Mouse (Mus musculus) lung, adult 2 months (tissue): ENCODE data around the gene Dok1. TPM values are rescaled to one million over a fixed set of nuclear protein-coding genes. Genes with fewer than 3 reads are reported as not detected.

Experiments used
- DNase-seq: peaks from one replicate; pipeline ENCODE4 v3.0.0; 2022
- H3K4me1 ChIP-seq: fragments of 200-500 bp; 2 replicates; pipeline ENCODE4 v1.6.1; 2011; ENCODE audit warnings: low read length; ENCODE audit not compliant: control insufficient read depth, insufficient read depth
- H3K4me3 ChIP-seq: fragments of 200-500 bp; replicated peaks from 2 replicates; pipeline ENCODE3; 2011; ENCODE audit warnings: low read depth, mild to moderate bottlenecking, control low read depth, low read length; ENCODE audit errors: extremely low read depth
- CTCF ChIP-seq: fragments of 200-500 bp; IDR thresholded peaks from 2 replicates; pipeline ENCODE4 v1.5.1; 2011; ENCODE audit warnings: mild to moderate bottlenecking, low read length, control low read depth; ENCODE audit not compliant: insufficient read depth
- POLR2A ChIP-seq: fragments of 200-500 bp; IDR thresholded peaks from 2 replicates; pipeline ENCODE4 v1.6.1; 2011; ENCODE audit warnings: low read depth, mild to moderate bottlenecking, control low read depth, low read length, borderline replicate concordance; ENCODE audit errors: extremely low read depth
- WGBS: fragments of 180-500 bp; shearing (Covaris S2); methylation state at CpG from one replicate; pipeline ENCODE4 v1.1.7; 2018; 5-methylcytosine and 5-hydroxymethylcytosine counted together
- polyA plus RNA-seq: library from polyadenylated mRNA; depleted of rRNA; stranded (reverse); fragments of >200 nt; gene quantifications from 2 replicates; pipeline ENCODE4 v1.2.3, GENCODE M21; 2012; rRNA removed

Gene Dok1
- polyA plus RNA-seq, 1 experiment: 15.1 TPM

DNA sequence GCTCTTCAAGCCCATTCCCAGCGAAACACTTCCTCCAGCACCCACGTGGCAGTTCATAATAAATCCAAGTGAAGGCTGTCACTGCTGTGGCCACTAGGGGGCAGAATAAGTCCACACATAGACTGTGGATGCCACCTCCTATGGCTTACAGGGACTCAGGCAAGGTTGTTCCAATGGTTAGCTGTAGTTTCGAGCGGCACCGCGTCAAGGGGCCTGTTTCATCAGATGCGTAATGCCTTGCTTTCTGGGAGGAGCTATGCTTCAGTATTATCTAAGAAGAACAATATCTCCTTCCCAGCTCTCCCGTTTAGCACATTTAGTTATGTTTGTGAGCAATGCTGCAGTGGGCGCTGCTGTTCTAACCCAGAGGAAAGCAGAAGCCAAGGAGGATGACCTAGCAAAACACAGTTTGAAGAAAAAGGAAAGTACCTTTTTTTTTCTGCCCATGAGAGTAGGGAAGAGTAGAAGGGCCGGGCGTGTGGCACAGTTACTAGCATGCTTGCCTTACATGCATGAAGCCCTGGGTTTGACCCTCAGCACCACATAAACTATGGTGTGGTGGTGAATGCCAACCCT lies 36.4 kb downstream of the Dok1 start:
- DNase-seq: peak; percentile 86
- WGBS: 4% methylated on average over 11 of the region's 11 CpGs

DNA sequence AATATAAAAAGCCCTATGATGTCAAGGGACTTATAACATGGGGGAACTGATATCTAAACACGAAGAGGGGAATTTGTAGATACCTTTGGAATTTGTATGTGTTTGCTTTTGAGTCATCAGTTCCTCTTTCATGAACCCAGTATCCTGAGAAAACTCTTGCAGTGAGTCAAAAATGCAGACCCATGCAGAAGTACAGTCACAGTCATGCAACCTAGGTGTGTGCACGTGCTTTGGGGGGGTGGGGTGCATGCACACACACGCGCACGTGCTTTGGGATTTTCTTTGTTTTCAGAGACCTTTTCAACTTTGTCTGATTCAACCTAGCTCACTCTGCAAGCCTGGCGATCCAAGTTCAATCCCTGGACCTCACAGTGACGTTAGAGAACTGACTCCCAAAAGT lies 38.9 kb downstream of the Dok1 start:
- 67% methylated on average over 7 of the region's 7 CpGs for WGBS
- no peak for TF ChIP-seq POLR2A
- TF ChIP-seq CTCF: no peak
- peaks cover 9% of the 10 kb centered on the region for H3K4me1 ChIP-seq
- no peak for DNase-seq
- no peak overlapping the region for H3K4me3 ChIP-seq

More for the DNA sequence above, 36.4 kb downstream of the Dok1 start:
- TF ChIP-seq POLR2A (no peak), CTCF (peak; percentile 89)
- peak overlapping the region; percentile 7 for H3K4me3 ChIP-seq
- H3K4me1 ChIP-seq: peaks cover 9% of the 10 kb centered on the region

DNA sequence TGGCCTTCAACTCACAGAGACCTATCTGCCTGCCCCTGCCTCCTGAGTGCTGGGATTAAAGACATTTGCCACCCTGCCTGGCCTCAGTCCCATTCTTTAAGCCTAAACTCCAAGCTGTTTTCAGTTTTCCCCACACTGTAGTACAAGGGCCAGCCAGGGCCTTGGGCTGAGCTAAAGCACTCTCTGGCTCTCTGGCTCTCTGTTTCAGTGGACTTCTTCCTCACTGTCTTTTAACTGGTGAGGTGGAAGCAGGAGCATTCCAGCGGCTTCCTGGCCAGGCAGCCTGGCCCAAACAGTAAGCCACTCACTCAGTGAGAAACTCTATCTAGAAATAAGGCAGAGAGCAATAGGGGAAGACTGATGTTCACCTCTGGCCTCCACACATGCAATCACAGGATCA lies 39.6 kb downstream of the Dok1 start:
- Histone ChIP-seq H3K4me3 (no peak overlapping the region), H3K4me1 (peaks cover 9% of the 10 kb centered on the region)
- no peak for TF ChIP-seq CTCF
- no peak for TF ChIP-seq POLR2A
- WGBS: 44% methylated on average over 1 of the region's 1 CpGs
- no peak for DNase-seq

DNA sequence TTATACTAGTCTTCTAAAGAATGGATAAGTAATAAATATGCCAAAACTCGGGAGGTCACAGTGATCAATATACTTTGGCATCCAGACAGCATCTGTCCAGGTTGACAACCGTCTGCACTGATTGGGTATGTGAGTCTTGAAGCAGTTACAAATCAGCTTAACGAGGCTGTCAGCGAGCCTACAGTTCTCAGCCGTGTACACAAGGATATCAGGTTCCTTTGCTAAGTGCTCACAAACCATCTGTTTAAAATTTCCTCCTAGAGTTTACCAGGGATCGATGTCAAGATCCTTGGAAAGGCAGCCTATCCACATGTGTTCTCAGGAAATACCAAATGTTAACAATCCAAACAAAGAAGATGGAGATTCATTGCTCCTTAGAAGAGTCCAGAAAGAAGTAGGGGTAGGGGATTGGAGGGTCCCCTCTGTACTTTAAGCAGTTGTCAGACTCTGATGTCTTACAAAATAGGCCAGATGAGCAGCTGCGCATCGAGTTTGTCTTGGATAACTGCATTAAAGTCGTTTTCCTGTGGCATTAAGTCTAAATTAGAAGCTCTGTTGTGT lies 45.8 kb downstream of the Dok1 start:
- Histone ChIP-seq H3K4me1 (no peaks in the 10 kb centered on the region), H3K4me3 (no peak overlapping the region)
- 31% methylated on average over 9 of the region's 9 CpGs for WGBS
- no peak for DNase-seq
- TF ChIP-seq POLR2A: no peak
- TF ChIP-seq CTCF: no peak

Other genes with a start within 250 kb of the Dok1 start
- gene Sema4f, start 93.7 kb downstream of the Dok1 start, polyA plus RNA-seq: 15.3 and 18.3 TPM in 2 replicates
- 2.3 and 3.5 TPM in 2 replicates for gene M1ap, start 86.6 kb downstream of the Dok1 start, polyA plus RNA-seq
- 6.7 and 8.5 TPM in 2 replicates for gene Loxl3, start 702 bp upstream of the Dok1 start, polyA plus RNA-seq
- gene Aup1, start 21.1 kb upstream of the Dok1 start, polyA plus RNA-seq: 389 and 538 TPM in 2 replicates
- 47.7 and 49.3 TPM in 2 replicates for gene Htra2, start 21.8 kb upstream of the Dok1 start, polyA plus RNA-seq
- gene Dqx1, start 24.4 kb upstream of the Dok1 start, polyA plus RNA-seq: 3.6 and 4.3 TPM in 2 replicates
- gene Tlx2, start 36.8 kb upstream of the Dok1 start, polyA plus RNA-seq: 0.09 and 0.22 TPM in 2 replicates
- 11.0 and 18.5 TPM in 2 replicates for gene Pcgf1, start 44.4 kb upstream of the Dok1 start, polyA plus RNA-seq
- 4.6 and 9.7 TPM in 2 replicates for gene Lbx2, start 52.9 kb upstream of the Dok1 start, polyA plus RNA-seq
- gene Ccdc142, start 68.1 kb upstream of the Dok1 start, polyA plus RNA-seq: 10.2 TPM in 2 replicates
- 5.4 and 5.5 TPM in 2 replicates for gene Gm42688, start 68.1 kb upstream of the Dok1 start, polyA plus RNA-seq
- 60.3 and 68.7 TPM in 2 replicates for gene Mrpl53, start 75.6 kb upstream of the Dok1 start, polyA plus RNA-seq
- gene Mogs, start 82.0 kb upstream of the Dok1 start, polyA plus RNA-seq: 40.6 and 44.1 TPM in 2 replicates
- gene Wbp1, start 88.1 kb upstream of the Dok1 start, polyA plus RNA-seq: 174 and 211 TPM in 2 replicates
- 37.0 and 63.4 TPM in 2 replicates for gene Ino80b, start 92.0 kb upstream of the Dok1 start, polyA plus RNA-seq
- gene Rtkn, start 102.0 kb upstream of the Dok1 start, polyA plus RNA-seq: 110 and 116 TPM in 2 replicates
- gene Wdr54, start 122.9 kb upstream of the Dok1 start, polyA plus RNA-seq: 5.3 and 6.9 TPM in 2 replicates
- gene 1700003E16Rik, start 122.9 kb upstream of the Dok1 start, polyA plus RNA-seq: 4.6 and 5.5 TPM in 2 replicates
- 146 and 155 TPM in 2 replicates for gene Dctn1, start 132.4 kb upstream of the Dok1 start, polyA plus RNA-seq
- 56.7 and 62.3 TPM in 2 replicates for gene Slc4a5, start 186.4 kb upstream of the Dok1 start, polyA plus RNA-seq